Mouse (Mus musculus): ENCODE results near the gene Sco1. TPM values are rescaled to one million over a fixed set of nuclear protein-coding genes. Genes with fewer than 3 reads are reported as not detected.
"Not testable (repeated sequence)": the region's sequence is repeated elsewhere in the genome, so short reads cannot be mapped to it uniquely, and the experiment has no call there.

The Sco1 gene
- polyA plus RNA-seq, 1 experiment from 2014 or later, result 15.0 TPM

GRCm38 (mm10) chr11:67020948-67021347, 31.5 kb upstream of the Sco1 start:
- Histone ChIP-seq H3K36me3 (ENCODE audit: control insufficient read depth, insufficient read depth, low read length) (no peaks in the 10 kb centered on the region), H3K4me3 (replicated peaks; ENCODE audit: low read length) (peak overlapping the region; percentile 22), H3K9ac (ENCODE audit: low read length) (peak overlapping the region; percentile 38), H3K4me2 (ENCODE audit: low read depth, low read length) (peak overlapping the region; percentile 46), H3K9me3 (replicated peaks; ENCODE audit: control insufficient read depth, low read length) (no peaks in the 10 kb centered on the region), H3K27me3 (ENCODE audit: control insufficient read depth, insufficient read depth, low read length) (no peaks in the 10 kb centered on the region), H3K4me1 (ENCODE audit: control insufficient read depth, insufficient read depth, low read length) (peaks cover 5% of the 10 kb centered on the region; the same call in 1 of the 2 replicates), H3K27ac (ENCODE audit: low read length) (peak overlapping the region; percentile 57; the same call in 1 of the 2 replicates)
- ATAC-seq (ENCODE audit: insufficient read depth, low FRiP score), result peak; percentile 48
- WGBS, result 4% methylated on average over 12 of the region's 12 CpGs

- no peak overlapping the region for H3K27ac ChIP-seq (ENCODE audit: low read length)
- H3K9ac ChIP-seq (ENCODE audit: low read length), result no peak overlapping the region
- 82% methylated on average over 13 of the region's 13 CpGs for WGBS
- no peak overlapping the region for H3K4me3 ChIP-seq (replicated peaks; ENCODE audit: low read length)
- no peaks in the 10 kb centered on the region for H3K9me3 ChIP-seq (replicated peaks; ENCODE audit: control insufficient read depth, low read length)
- no peaks in the 10 kb centered on the region for H3K27me3 ChIP-seq (ENCODE audit: control insufficient read depth, insufficient read depth, low read length)
- no peak for ATAC-seq (ENCODE audit: insufficient read depth, low FRiP score)
- peaks cover 5% of the 10 kb centered on the region; the same call in 1 of the 2 replicates for H3K4me1 ChIP-seq (ENCODE audit: control insufficient read depth, insufficient read depth, low read length)
- H3K36me3 ChIP-seq (ENCODE audit: control insufficient read depth, insufficient read depth, low read length), result no peaks in the 10 kb centered on the region
- no peak overlapping the region for H3K4me2 ChIP-seq (ENCODE audit: low read depth, low read length)
Observed at GRCm38 (mm10) chr11:67022354-67023115, 29.9 kb upstream of the Sco1 start.

GRCm38 (mm10) chr11:67023191-67023590, 29.3 kb upstream of the Sco1 start:
- H3K27me3 ChIP-seq (ENCODE audit: control insufficient read depth, insufficient read depth, low read length); ATAC-seq (ENCODE audit: insufficient read depth, low FRiP score); H3K36me3 ChIP-seq (ENCODE audit: control insufficient read depth, insufficient read depth, low read length); H3K9me3 ChIP-seq (replicated peaks; ENCODE audit: control insufficient read depth, low read length); H3K4me3 ChIP-seq (replicated peaks; ENCODE audit: low read length); H3K27ac ChIP-seq (ENCODE audit: low read length); H3K9ac ChIP-seq (ENCODE audit: low read length); H3K4me1 ChIP-seq (ENCODE audit: control insufficient read depth, insufficient read depth, low read length); H3K4me2 ChIP-seq (ENCODE audit: low read depth, low read length): not testable (repeated sequence)
- WGBS, result 25% methylated on average over 1 of the region's 1 CpGs

- Histone ChIP-seq H3K27ac (ENCODE audit: low read length) (no peak overlapping the region), H3K4me3 (replicated peaks; ENCODE audit: low read length) (no peak overlapping the region; the same call in 1 of the 2 replicates), H3K9ac (ENCODE audit: low read length) (no peak overlapping the region), H3K4me2 (ENCODE audit: low read depth, low read length) (peak overlapping the region; percentile 61; the same call in 1 of the 2 replicates), H3K27me3 (ENCODE audit: control insufficient read depth, insufficient read depth, low read length) (no peaks in the 10 kb centered on the region), H3K36me3 (ENCODE audit: control insufficient read depth, insufficient read depth, low read length) (no peaks in the 10 kb centered on the region), H3K9me3 (replicated peaks; ENCODE audit: control insufficient read depth, low read length) (no peaks in the 10 kb centered on the region), H3K4me1 (ENCODE audit: control insufficient read depth, insufficient read depth, low read length) (no peaks in the 10 kb centered on the region)
- ATAC-seq (ENCODE audit: insufficient read depth, low FRiP score), result no peak
- WGBS, result 45% methylated on average over 6 of the region's 6 CpGs
Observed at GRCm38 (mm10) chr11:67023802-67024340, 28.6 kb upstream of the Sco1 start.

- 2% methylated on average over 35 of the region's 35 CpGs for WGBS
- H3K4me3 ChIP-seq (replicated peaks; ENCODE audit: low read length), result peak within 1 kb of the TSS; percentile 62
- H3K27ac ChIP-seq (ENCODE audit: low read length), result 0 out of 2 replicates have a peak within 1 kb of the TSS, but pooled peaks have one; percentile 15
- peak within 1 kb of the TSS; percentile 61 for H3K4me2 ChIP-seq (ENCODE audit: low read depth, low read length)
- no peaks in the 10 kb centered on the region for H3K27me3 ChIP-seq (ENCODE audit: control insufficient read depth, insufficient read depth, low read length)
- H3K9ac ChIP-seq (ENCODE audit: low read length), result peak within 1 kb of the TSS; percentile 83
- peak; percentile 97 for ATAC-seq (ENCODE audit: insufficient read depth, low FRiP score)
- no peaks in the 10 kb centered on the region for H3K36me3 ChIP-seq (ENCODE audit: control insufficient read depth, insufficient read depth, low read length)
- H3K4me1 ChIP-seq (ENCODE audit: control insufficient read depth, insufficient read depth, low read length), result no peaks in the 10 kb centered on the region
- no peaks in the 10 kb centered on the region for H3K9me3 ChIP-seq (replicated peaks; ENCODE audit: control insufficient read depth, low read length)
Observed at GRCm38 (mm10) chr11:67024867-67025477, 27.5 kb upstream of the Sco1 start, which contains the start of gene Tmem220. Gene Tmem220, plus strand, starts transcription at chr11:67025154.

GRCm38 (mm10) chr11:67030904-67031602, 21.4 kb upstream of the Sco1 start:
- no peak overlapping the region for H3K27ac ChIP-seq (ENCODE audit: low read length)
- ATAC-seq (ENCODE audit: insufficient read depth, low FRiP score), result peak; percentile 77
- H3K4me1 ChIP-seq (ENCODE audit: control insufficient read depth, insufficient read depth, low read length), result no peaks in the 10 kb centered on the region
- H3K9ac ChIP-seq (ENCODE audit: low read length), result no peak overlapping the region
- H3K4me2 ChIP-seq (ENCODE audit: low read depth, low read length), result no peak overlapping the region
- no peaks in the 10 kb centered on the region for H3K27me3 ChIP-seq (ENCODE audit: control insufficient read depth, insufficient read depth, low read length)
- H3K9me3 ChIP-seq (replicated peaks; ENCODE audit: control insufficient read depth, low read length), result no peaks in the 10 kb centered on the region
- WGBS, result 50% methylated on average over 16 of the region's 16 CpGs
- H3K4me3 ChIP-seq (replicated peaks; ENCODE audit: low read length), result no peak overlapping the region
- no peaks in the 10 kb centered on the region for H3K36me3 ChIP-seq (ENCODE audit: control insufficient read depth, insufficient read depth, low read length)

GRCm38 (mm10) chr11:67031603-67031915, 20.9 kb upstream of the Sco1 start:
- no peaks in the 10 kb centered on the region for H3K36me3 ChIP-seq (ENCODE audit: control insufficient read depth, insufficient read depth, low read length)
- no peak overlapping the region for H3K4me2 ChIP-seq (ENCODE audit: low read depth, low read length)
- H3K27ac ChIP-seq (ENCODE audit: low read length), result no peak overlapping the region
- H3K9me3 ChIP-seq (replicated peaks; ENCODE audit: control insufficient read depth, low read length), result no peaks in the 10 kb centered on the region
- ATAC-seq (ENCODE audit: insufficient read depth, low FRiP score), result no peak
- H3K4me1 ChIP-seq (ENCODE audit: control insufficient read depth, insufficient read depth, low read length), result no peaks in the 10 kb centered on the region
- no peaks in the 10 kb centered on the region for H3K27me3 ChIP-seq (ENCODE audit: control insufficient read depth, insufficient read depth, low read length)
- WGBS, result 64% methylated on average over 2 of the region's 2 CpGs
- no peak overlapping the region for H3K9ac ChIP-seq (ENCODE audit: low read length)
- H3K4me3 ChIP-seq (replicated peaks; ENCODE audit: low read length), result no peak overlapping the region

- Histone ChIP-seq H3K4me1 (ENCODE audit: control insufficient read depth, insufficient read depth, low read length) (no peaks in the 10 kb centered on the region), H3K27me3 (ENCODE audit: control insufficient read depth, insufficient read depth, low read length) (no peaks in the 10 kb centered on the region), H3K4me3 (replicated peaks; ENCODE audit: low read length) (no peak overlapping the region), H3K9me3 (replicated peaks; ENCODE audit: control insufficient read depth, low read length) (no peaks in the 10 kb centered on the region), H3K9ac (ENCODE audit: low read length) (no peak overlapping the region), H3K4me2 (ENCODE audit: low read depth, low read length) (no peak overlapping the region), H3K27ac (ENCODE audit: low read length) (no peak overlapping the region), H3K36me3 (ENCODE audit: control insufficient read depth, insufficient read depth, low read length) (peaks cover 11% of the 10 kb centered on the region; the same call in 1 of the 2 replicates)
- 60% methylated on average over 4 of the region's 4 CpGs for WGBS
- no peak for ATAC-seq (ENCODE audit: insufficient read depth, low FRiP score)
Observed at GRCm38 (mm10) chr11:67034775-67035485, 17.5 kb upstream of the Sco1 start.

Measured in stomach, embryonic 16.5 days (tissue).